Mouse (Mus musculus) intestine, embryonic 16.5 days (tissue): Measurements from ENCODE around the gene Gm13128. TPM values are rescaled to one million over a fixed set of nuclear protein-coding genes. Genes with fewer than 3 reads are reported as not detected.
"Not testable (repeated sequence)": the region's sequence is repeated elsewhere in the genome, so short reads cannot be mapped to it uniquely, and the experiment has no call there.

ENCODE experiments used
- ATAC-seq: fragments of 200-750 bp; cut with Nextera tagmentation; 2 replicates; pipeline ENCODE4 v1.8.0; 2017; ENCODE audit warnings: moderate TSS enrichment, moderate library complexity
- H3K27ac ChIP-seq: fragments of 300-500 bp; sonication (generic); 2 replicates; pipeline ENCODE4 v1.5.1; 2014; ENCODE audit warnings: mild to moderate bottlenecking, low read length
- H3K27me3 ChIP-seq: fragments of 300-500 bp; sonication (generic); replicated peaks from 2 replicates; pipeline ENCODE4 v1.6.1; 2014; ENCODE audit warnings: low read length, control low read depth, mixed read lengths; ENCODE audit not compliant: control insufficient read depth, insufficient read depth
- H3K36me3 ChIP-seq: fragments of 300-500 bp; sonication (generic); 2 replicates; pipeline ENCODE4 v1.6.1; 2014; ENCODE audit warnings: low read length, control low read depth; ENCODE audit not compliant: control insufficient read depth, insufficient read depth
- H3K4me1 ChIP-seq: fragments of 300-500 bp; sonication (generic); 2 replicates; pipeline ENCODE4 v1.6.1; 2014; ENCODE audit warnings: low read length, control low read depth, mixed read lengths; ENCODE audit not compliant: control insufficient read depth, insufficient read depth
- H3K4me2 ChIP-seq: fragments of 300-500 bp; sonication (generic); 2 replicates; pipeline ENCODE4 v1.6.1; 2014; ENCODE audit warnings: low read depth, low read length, control low read depth
- H3K4me3 ChIP-seq: fragments of 300-500 bp; sonication (generic); 2 replicates; pipeline ENCODE4 v1.5.1; 2014; ENCODE audit warnings: mild to moderate bottlenecking, low read length
- H3K9ac ChIP-seq: fragments of 300-500 bp; sonication (generic); 2 replicates; pipeline ENCODE4 v1.6.1; 2014; ENCODE audit warnings: low read depth, low read length
- H3K9me3 ChIP-seq: fragments of 300-500 bp; sonication (generic); 2 replicates; pipeline ENCODE4 v1.6.1; 2016; ENCODE audit warnings: low read length, control low read depth; ENCODE audit not compliant: control insufficient read depth
- WGBS: fragments of 180-500 bp; shearing (Covaris S2); extraction: QIAGEN DNeasy Blood & Tissue Kit; methylation state at CpG from one replicate; pipeline ENCODE4 v1.1.7; 2014; 5-methylcytosine and 5-hydroxymethylcytosine counted together
- polyA plus RNA-seq: library from polyadenylated mRNA; unstranded; fragments of >200 nt; fragmentation: Nextera tagmentation; extraction: Ambion mirVana; gene quantifications from 2 replicates; pipeline ENCODE4 v1.2.1, GENCODE M21; 2015

The Gm13128 gene
- not detected in 2 replicates for polyA plus RNA-seq

- not testable (repeated sequence) for H3K27ac ChIP-seq, H3K4me2 ChIP-seq, H3K4me3 ChIP-seq, H3K9ac ChIP-seq, H3K27me3 ChIP-seq, H3K9me3 ChIP-seq, ATAC-seq, H3K4me1 ChIP-seq, H3K36me3 ChIP-seq
- WGBS, result 52% methylated on average over 4 of the region's 4 CpGs
These were observed at the start of gene Gm13128 for GRCm38 (mm10) chr4:144329949-144330348. Gene Gm13128 (plus strand): TSS chr4:144330249.

DNA sequence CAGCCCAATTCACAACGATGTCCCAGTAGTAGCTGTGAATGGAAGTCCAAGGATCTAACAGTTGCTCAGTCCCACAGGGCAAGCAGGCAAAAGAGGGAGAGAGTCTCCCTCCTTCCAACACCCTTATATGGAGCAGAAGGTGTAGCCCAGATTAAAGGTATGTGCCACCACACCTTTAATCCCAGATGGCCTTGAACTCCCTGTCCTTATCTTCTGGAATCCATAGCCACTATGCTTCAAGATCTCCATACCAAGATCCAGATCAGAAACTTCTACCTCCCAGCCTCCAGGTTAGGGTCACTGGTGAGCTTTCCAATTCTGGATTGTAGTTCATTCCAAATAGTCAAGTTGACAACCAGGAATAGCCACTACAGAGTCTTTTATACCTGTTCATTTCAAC lies 49.7 kb upstream of the Gm13128 start, which contains the start of gene Pramel5:
Gene Pramel5, minus strand, starts transcription at position 101 of the 400 bp plus-strand sequence.
- H3K4me3 ChIP-seq, H3K27me3 ChIP-seq, H3K4me2 ChIP-seq, H3K36me3 ChIP-seq, H3K4me1 ChIP-seq, H3K9ac ChIP-seq, H3K27ac ChIP-seq, H3K9me3 ChIP-seq, ATAC-seq: not testable (repeated sequence)
- 73% methylated on average over 1 of the region's 1 CpGs for WGBS

GRCm38 (mm10) chr4:144299414-144299813 lies 30.6 kb upstream of the Gm13128 start:
- H3K4me1 ChIP-seq, H3K27ac ChIP-seq, ATAC-seq, H3K36me3 ChIP-seq, H3K9ac ChIP-seq, H3K4me3 ChIP-seq, H3K9me3 ChIP-seq, H3K27me3 ChIP-seq, H3K4me2 ChIP-seq: not testable (repeated sequence)
- 47% methylated on average over 1 of the region's 1 CpGs for WGBS

DNA sequence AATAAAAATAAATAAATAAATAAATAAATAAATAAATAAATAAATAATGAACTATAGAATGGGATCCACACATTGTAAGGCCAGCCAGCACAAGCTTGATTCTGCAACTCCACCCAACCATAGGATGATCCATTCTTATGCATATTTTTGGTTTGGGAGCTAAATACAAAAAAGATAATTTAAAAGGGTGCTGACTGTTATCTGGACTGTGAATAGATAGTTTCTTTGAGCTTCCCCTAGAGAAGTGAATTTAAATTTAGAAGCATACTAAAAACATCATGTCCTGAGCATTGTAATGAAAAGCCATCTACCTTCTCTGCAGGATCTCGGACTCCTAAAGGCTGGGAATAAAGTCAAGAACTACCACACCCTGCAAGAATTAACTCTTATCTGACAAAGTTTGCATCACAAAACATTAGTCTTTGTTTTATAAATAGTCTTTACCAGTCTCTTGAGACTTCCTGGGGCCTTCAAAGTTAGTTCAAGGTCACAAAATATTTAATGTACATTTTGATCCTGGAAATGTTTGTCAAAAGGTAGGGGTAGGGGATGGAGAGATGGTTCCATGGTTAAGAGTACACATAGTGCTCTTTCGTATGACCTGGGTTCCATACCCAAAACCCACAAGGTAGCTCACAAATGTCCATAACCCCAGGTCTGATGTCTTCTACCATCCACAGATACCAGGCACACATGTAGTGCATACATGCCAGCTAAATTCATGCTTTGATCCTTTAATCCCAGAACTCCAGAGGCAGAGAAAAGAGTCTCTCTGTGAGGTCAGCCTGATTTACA lies 17.2 kb upstream of the Gm13128 start:
- ATAC-seq, H3K27me3 ChIP-seq, H3K4me3 ChIP-seq, H3K9me3 ChIP-seq, H3K9ac ChIP-seq, H3K4me1 ChIP-seq, H3K27ac ChIP-seq, H3K36me3 ChIP-seq, H3K4me2 ChIP-seq: not testable (repeated sequence)
- WGBS, result 72% methylated on average over 2 of the region's 2 CpGs

GRCm38 (mm10) chr4:144335856-144336255 lies 5.8 kb downstream of the Gm13128 start:
- WGBS, result 88% methylated on average over 2 of the region's 3 CpGs
- not testable (repeated sequence) for H3K36me3 ChIP-seq, H3K27ac ChIP-seq, H3K9ac ChIP-seq, ATAC-seq, H3K9me3 ChIP-seq, H3K27me3 ChIP-seq, H3K4me3 ChIP-seq, H3K4me1 ChIP-seq, H3K4me2 ChIP-seq

- 89% methylated on average over 3 of the region's 3 CpGs for WGBS
- H3K4me2 ChIP-seq, H3K4me1 ChIP-seq, ATAC-seq, H3K9me3 ChIP-seq, H3K36me3 ChIP-seq, H3K4me3 ChIP-seq, H3K27ac ChIP-seq, H3K27me3 ChIP-seq, H3K9ac ChIP-seq: not testable (repeated sequence)
These were observed 27.6 kb downstream of the Gm13128 start, which contains the start of gene Gm13119 for GRCm38 (mm10) chr4:144357642-144358041. Gene Gm13119 (plus strand): TSS chr4:144357942.

- H3K4me1 ChIP-seq, result no peaks in the 10 kb centered on the region
- no peak for ATAC-seq
- no peaks in the 10 kb centered on the region for H3K36me3 ChIP-seq
- H3K27ac ChIP-seq, result no peak within 1 kb of the TSS
- H3K9me3 ChIP-seq, result no peaks in the 10 kb centered on the region
- no peak within 1 kb of the TSS for H3K4me3 ChIP-seq
- H3K9ac ChIP-seq, result no peak within 1 kb of the TSS
- no peak within 1 kb of the TSS for H3K4me2 ChIP-seq
- 48% methylated on average over 2 of the region's 2 CpGs for WGBS
- no peaks in the 10 kb centered on the region for H3K27me3 ChIP-seq
These were observed 47.9 kb downstream of the Gm13128 start, which contains the start of gene Pramef20 for GRCm38 (mm10) chr4:144377911-144378310. Gene Pramef20 (minus strand): TSS chr4:144377933.

Other genes starting within 250 kb of the Gm13128 start
- not detected in 2 replicates for gene Gm13102, start 223.8 kb upstream of the Gm13128 start, polyA plus RNA-seq
- not detected in 2 replicates for gene Oog3, start 167.6 kb upstream of the Gm13128 start, polyA plus RNA-seq
- not detected in 2 replicates for gene Oog2, start 139.5 kb upstream of the Gm13128 start, polyA plus RNA-seq
- gene C87977, start 116.9 kb upstream of the Gm13128 start, polyA plus RNA-seq, result not detected in 2 replicates
- not detected in 2 replicates for gene Pramel5, start 49.8 kb upstream of the Gm13128 start, polyA plus RNA-seq
- gene Gm13119, start 27.7 kb downstream of the Gm13128 start, polyA plus RNA-seq, result not detected in 2 replicates
- not detected in 2 replicates for gene Pramef20, start 47.7 kb downstream of the Gm13128 start, polyA plus RNA-seq
- gene Pramef12, start 78.2 kb downstream of the Gm13128 start, polyA plus RNA-seq, result 0.07 TPM in 1 of 2 replicates, not detected in the other
- gene 1700012P22Rik, start 108.5 kb downstream of the Gm13128 start, polyA plus RNA-seq, result not detected in 2 replicates
- not detected in 2 replicates for gene Gm9944, start 123.1 kb downstream of the Gm13128 start, polyA plus RNA-seq
- gene Aadacl3, start 133.5 kb downstream of the Gm13128 start, polyA plus RNA-seq, result not detected in 2 replicates
- gene 9430007A20Rik, start 189.6 kb downstream of the Gm13128 start, polyA plus RNA-seq, result not detected in 2 replicates
- not detected in 2 replicates for gene Gm13124, start 234.9 kb downstream of the Gm13128 start, polyA plus RNA-seq